Mouse (Mus musculus) hematopoietic multipotent progenitor cell, adult 10-12 weeks (in vitro differentiated cells): ENCODE results near the gene Parn. TPM values are rescaled to one million over a fixed set of nuclear protein-coding genes. Genes with fewer than 3 reads are reported as not detected.

Experiments
- polyA plus RNA-seq: library from polyadenylated mRNA; stranded (reverse); fragments of >175 nt; gene quantifications from 2 replicates; pipeline ENCODE4 v1.2.3, GENCODE M21; 2012; ENCODE audit warnings: low replicate concordance

Gene Parn
- 21.2 and 25.7 TPM in 2 replicates for polyA plus RNA-seq

DNA sequence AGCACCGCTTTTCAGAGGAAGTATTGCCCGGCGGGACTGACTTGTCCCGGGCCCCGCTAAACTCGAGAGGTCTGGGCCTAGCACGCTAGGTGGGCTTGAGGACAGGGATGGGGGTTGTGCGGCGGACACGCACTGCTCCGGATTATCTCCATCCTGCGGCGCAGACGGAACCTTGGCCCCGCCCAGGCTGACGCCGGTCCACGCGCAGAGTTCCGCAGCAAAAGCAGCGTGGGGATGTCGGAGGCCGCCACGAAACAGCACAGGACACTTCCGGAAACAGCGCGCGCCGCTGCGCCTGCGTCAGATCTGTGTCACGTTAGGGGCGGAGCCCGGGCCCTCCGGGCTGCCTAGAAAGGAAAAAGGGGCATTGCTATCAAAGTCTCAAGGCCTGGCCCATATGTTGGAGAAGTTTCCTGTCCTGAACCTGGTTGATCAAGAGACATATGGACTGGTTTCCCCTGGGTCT, at the start of gene Parn:
Gene Parn (minus strand): TSS at position 293 of the 466 bp plus-strand sequence.

DNA sequence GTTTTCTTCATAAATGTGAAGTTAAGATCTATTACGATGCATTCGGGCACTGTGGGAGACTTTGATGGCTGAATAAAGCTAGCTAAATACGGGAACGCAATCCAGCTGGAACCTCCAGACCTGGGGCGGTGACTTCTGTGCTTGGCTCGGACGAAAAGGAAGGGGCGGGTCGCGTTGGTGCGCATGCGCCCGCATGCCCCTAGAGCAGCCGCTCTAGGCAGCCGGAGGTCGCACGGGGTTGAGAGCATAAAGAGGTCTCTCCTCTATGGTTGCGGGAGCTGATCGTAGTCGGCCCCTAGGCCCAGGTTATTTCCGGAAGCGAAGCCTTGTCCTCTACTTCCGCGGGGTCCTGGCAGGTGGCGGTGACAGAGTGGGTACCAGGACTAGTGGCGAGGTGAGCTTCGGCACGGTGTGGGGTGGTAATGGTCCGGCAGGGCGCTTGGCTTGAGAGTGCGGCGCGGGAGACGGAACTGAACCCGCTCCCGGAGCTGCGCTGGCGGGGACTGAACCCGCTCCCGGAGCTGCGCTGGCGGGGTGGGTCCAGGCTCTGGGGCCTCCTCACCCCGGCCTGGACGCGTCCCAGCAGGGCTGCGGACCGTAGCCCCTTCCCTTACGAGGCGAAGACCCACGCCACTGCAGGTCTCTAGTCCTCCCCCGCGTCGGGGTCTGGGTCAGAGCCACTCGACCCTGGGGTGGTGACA, 3.9 kb upstream of the Parn start, which contains the start of the genes Bfar and 3110001I22Rik:
Gene Bfar (plus strand): TSS at position 174 of the 701 bp plus-strand sequence.
Gene 3110001I22Rik (plus strand): TSS at position 245 of the 701 bp plus-strand sequence.

Other genes with a start within 250 kb of the Parn start
- gene Bfar, start 3.7 kb upstream of the Parn start, polyA plus RNA-seq, result 3.4 and 9.9 TPM in 2 replicates
- gene 3110001I22Rik, start 3.8 kb upstream of the Parn start, polyA plus RNA-seq, result 0.84 and 1.0 TPM in 2 replicates
- not detected in 2 replicates for gene Pla2g10, start 62.8 kb upstream of the Parn start, polyA plus RNA-seq
- 5.7 and 11.1 TPM in 2 replicates for gene Rrn3, start 112.5 kb upstream of the Parn start, polyA plus RNA-seq
- 25.6 and 32.2 TPM in 2 replicates for gene Ntan1, start 150.7 kb upstream of the Parn start, polyA plus RNA-seq
- gene Pdxdc1, start 235.0 kb upstream of the Parn start, polyA plus RNA-seq, result 19.8 and 24.4 TPM in 2 replicates
- 0.05 and 0.15 TPM in 2 replicates for gene Mpv17l, start 235.0 kb upstream of the Parn start, polyA plus RNA-seq